Mouse (Mus musculus) MN1 (cell line): ENCODE data around the gene Epop.

Experiments used
- DNase-seq: peaks from one replicate; pipeline ENCODE4 v3.0.0-alpha.2; 2016; ENCODE audit warnings: low spot score

Gene Epop

GRCm38 (mm10) chr11:97629576-97629975 lies at the start of gene Epop:
Gene Epop, minus strand, starts transcription at chr11:97629702.
- no peak for DNase-seq

- DNase-seq, result no peak
Measured at GRCm38 (mm10) chr11:97678301-97678700, 48.8 kb upstream of the Epop start.

GRCm38 (mm10) chr11:97677842-97678241 lies 48.3 kb upstream of the Epop start:
- DNase-seq, result no peak

- DNase-seq, result peak; percentile 48
Measured at GRCm38 (mm10) chr11:97677381-97677780, 47.9 kb upstream of the Epop start.

- no peak for DNase-seq
Measured at GRCm38 (mm10) chr11:97676050-97676754, 46.7 kb upstream of the Epop start.

GRCm38 (mm10) chr11:97673148-97673547 lies 43.6 kb upstream of the Epop start:
- DNase-seq, result no peak

- no peak for DNase-seq
Measured at GRCm38 (mm10) chr11:97671177-97671527, 41.6 kb upstream of the Epop start.

GRCm38 (mm10) chr11:97670234-97671176 lies 41.0 kb upstream of the Epop start:
- DNase-seq, result no peak

- DNase-seq, result peak; percentile 51
Measured at GRCm38 (mm10) chr11:97669829-97670228, 40.3 kb upstream of the Epop start.

GRCm38 (mm10) chr11:97669268-97669667 lies 39.8 kb upstream of the Epop start:
- no peak for DNase-seq

- DNase-seq, result no peak
Measured at GRCm38 (mm10) chr11:97668160-97668559, 38.7 kb upstream of the Epop start.

GRCm38 (mm10) chr11:97666794-97667193 lies 37.3 kb upstream of the Epop start:
- DNase-seq, result no peak

GRCm38 (mm10) chr11:97666221-97666620 lies 36.7 kb upstream of the Epop start:
- DNase-seq, result no peak

- DNase-seq, result no peak
Measured at GRCm38 (mm10) chr11:97665431-97665830, 35.9 kb upstream of the Epop start.

GRCm38 (mm10) chr11:97664771-97665240 lies 35.3 kb upstream of the Epop start:
- no peak for DNase-seq

- no peak for DNase-seq
Measured at GRCm38 (mm10) chr11:97664339-97664665, 34.8 kb upstream of the Epop start.

GRCm38 (mm10) chr11:97663528-97664338 lies 34.2 kb upstream of the Epop start:
- peak; percentile 64 for DNase-seq

- DNase-seq, result peak; percentile 87
Measured at GRCm38 (mm10) chr11:97662893-97663527, 33.5 kb upstream of the Epop start, which contains the start of gene Mllt6. Gene Mllt6, plus strand, starts transcription at chr11:97663414.

- DNase-seq, result no peak
Measured at GRCm38 (mm10) chr11:97662207-97662892, 32.8 kb upstream of the Epop start.

- peak; percentile 55 for DNase-seq
Measured at GRCm38 (mm10) chr11:97661648-97662133, 32.2 kb upstream of the Epop start.
